Mouse (Mus musculus) left cerebral cortex, postnatal 10 days (tissue): ENCODE data around the gene Kremen1. TPM values are rescaled to one million over a fixed set of nuclear protein-coding genes. Genes with fewer than 3 reads are reported as not detected.
A peak's percentile ranks its signal among the peaks of the same experiment; 100 is the strongest.

Experiments used
- DNase-seq, 2 experiments: peaks; one replicate each; pipeline ENCODE4 v3.0.0; 2021 to 2022; ENCODE audit warnings: low spot score in 2 of 2, mixed read lengths in 1 of 2; ENCODE audit errors: extremely low spot score in 1 of 2
- intact Hi-C: fragments of 180-260 bp; cut with DNase I; formaldehyde crosslinking; loops from one replicate; pipeline ENCODE4 v1.15.1; 2025
- total RNA-seq, 2 experiments: library from RNA; stranded (reverse); gene quantifications; 2 replicates each; pipeline ENCODE4 v1.2.3; 2021

The Kremen1 gene
- total RNA-seq, 2 experiments from 2014 or later, result 9.2 to 9.5 TPM

DNA sequence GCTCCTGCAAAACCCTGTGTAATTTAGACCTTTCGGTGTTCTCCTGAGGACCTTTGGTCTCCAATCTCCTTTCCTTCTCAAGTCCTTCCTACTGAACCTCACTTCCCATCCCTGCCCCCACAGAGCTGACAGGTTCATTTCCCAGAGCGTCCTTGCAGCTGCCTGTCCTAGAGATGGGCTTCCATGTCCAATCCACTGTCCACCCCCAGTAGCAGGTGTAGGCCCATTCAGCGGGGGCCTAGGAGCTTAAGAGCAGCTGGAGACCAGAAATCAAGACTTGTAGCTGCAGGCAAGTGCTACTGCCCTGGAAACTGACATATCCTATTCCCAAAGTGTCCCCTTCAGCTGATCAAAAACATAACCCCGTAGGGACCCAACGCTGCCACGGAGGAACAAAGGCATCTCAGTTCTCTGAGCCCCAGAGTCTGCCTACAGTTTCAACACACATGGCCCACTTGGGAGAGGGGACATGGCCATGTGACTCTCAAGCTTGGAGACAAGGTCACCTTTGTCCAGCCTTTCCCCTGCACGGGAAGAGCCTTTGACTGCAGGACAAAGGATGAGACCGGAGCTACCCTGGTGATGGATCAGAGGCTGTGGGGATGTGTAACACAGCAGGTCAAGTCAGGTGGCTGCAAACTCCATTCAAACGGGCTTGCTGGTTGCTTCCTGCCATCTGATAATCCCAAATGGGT, 72.0 kb downstream of the Kremen1 start:
- intact Hi-C loops, result no loop called here
- no peak for DNase-seq

DNA sequence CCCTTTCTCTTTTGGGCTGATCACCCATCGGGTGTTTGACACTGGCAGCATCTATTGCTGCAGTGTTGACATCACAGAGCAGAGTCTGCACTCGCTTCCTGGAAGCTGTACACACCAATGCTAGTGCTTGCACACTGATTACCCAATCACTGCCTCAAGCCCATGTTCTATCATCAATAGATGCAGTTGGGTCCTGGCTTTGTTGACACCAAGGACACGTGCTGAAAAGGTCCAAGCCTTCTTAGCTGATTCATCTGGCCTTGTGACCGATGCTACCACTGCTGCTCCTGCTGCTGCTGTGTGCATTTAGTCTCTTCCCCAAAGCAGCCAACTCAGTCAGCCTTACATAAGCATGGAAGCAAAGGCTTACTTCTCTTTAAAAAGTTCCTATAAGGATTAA, 73.2 kb downstream of the Kremen1 start:
- DNase-seq, result no peak
- intact Hi-C loops, result no loop called here

DNA sequence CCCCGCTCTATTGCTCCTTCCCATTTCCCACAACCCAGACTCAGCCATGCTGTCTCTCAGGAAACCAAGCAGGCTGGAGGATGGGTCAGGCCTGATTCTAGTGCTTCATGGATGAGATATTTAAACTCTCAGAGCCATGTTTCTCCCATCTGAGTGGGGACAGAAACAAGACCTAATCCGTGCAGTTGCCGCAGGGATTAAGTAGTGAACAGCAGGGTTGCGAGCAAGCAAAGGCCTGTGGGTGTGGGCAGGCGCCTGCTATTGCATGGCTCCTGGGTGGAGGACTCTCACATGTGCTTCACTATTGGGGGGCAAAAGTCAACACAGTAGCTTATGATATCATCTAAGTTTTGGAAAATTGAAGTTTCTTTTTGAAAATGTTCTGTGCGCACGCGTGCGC, 76.5 kb downstream of the Kremen1 start:
- no peak for DNase-seq
- intact Hi-C loops, result no loop called here

DNA sequence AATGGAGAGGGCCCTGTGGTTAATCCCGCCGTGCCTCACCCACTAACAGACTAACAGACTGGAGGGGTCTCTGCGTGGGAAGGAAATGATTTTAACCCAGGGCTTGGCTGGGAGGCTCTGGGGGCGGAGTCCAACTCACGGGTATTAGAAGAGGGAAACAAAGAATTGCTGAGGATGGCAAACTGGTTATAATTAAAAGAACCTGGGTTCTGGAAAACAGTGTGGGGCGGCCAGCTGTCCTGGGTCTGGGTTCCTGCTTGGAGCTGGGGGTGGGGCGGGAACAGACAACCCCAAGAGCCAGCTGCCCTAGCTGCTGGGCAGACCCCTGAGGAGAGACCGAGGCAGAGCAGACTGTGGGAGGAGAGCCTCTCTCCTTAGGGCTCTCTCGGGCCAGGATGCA, 77.1 kb downstream of the Kremen1 start:
- intact Hi-C loops, result no loop called here
- no peak for DNase-seq

DNA sequence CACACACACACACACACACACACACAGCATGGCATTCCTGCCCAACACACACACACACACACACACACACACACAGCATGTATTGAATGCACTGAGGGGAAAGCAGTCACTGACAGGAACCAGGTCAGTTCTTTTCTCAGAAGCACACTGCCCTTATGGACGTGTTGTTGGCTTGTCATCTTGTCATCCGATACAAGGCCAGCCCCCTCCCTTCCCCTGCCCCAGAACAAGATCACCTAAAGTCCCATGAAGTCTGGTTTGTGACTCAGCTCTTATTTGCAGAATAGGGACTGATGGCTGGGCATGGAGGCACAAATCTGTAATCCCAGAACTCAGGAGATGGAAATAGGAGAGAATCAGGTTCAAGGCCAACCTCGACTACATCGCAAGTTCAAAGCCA, 78.5 kb downstream of the Kremen1 start:
- intact Hi-C loops, result no loop called here
- no peak for DNase-seq

DNA sequence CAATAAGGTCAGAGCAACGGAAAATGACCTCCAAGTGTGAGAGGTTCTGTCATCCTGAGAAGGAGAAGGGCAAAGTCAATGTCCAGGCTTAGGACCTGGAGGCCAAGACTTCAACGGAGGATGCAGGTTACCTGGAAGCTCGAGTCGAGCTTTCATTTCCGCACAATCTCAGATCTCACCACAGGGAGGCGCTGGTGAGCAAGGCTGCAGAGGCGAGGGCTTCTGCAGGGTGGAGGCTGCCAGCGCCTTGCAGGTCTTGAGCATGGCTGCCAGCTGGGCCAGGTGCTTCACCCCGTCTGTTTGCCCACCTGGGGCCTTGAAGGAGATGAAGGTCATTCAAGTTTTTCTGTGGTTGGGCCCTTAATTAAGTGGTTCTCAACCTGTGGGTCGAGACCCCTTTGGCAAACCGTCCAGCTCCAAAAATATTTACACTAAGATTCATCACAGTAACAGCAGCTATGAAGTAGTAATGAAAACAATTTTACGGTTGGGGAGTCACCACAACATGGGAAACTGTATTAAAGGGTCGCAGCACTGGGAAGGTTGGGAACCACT, 79.4 kb downstream of the Kremen1 start:
- peak in 1 of 2 experiments; percentile 82 for DNase-seq
- intact Hi-C loops, result no loop called here

DNA sequence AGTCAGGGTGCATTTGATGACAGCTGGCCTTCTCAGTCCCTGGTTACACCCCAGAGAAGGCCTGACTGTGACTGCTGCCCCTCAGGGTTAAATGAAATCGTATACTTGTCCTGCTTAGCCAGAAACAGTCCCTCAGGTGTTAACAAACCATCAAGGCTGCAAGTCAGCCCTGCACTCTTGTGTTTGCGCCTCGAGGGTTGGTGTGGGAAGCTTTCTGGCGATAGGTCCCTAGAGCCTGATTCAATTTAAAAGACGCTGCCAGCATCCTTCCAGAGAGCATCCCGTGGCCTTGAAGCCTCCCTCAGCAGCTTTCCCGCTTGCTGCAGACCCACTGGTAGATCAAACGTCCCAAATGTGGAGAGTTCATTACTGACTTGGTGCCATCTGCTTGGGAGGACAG, 82.0 kb downstream of the Kremen1 start:
- intact Hi-C loops, result loop anchor here (10.0 kb wide), 1 partner anchor 295 kb away; no protein-coding TSS in a partner anchor
- no peak for DNase-seq

DNA sequence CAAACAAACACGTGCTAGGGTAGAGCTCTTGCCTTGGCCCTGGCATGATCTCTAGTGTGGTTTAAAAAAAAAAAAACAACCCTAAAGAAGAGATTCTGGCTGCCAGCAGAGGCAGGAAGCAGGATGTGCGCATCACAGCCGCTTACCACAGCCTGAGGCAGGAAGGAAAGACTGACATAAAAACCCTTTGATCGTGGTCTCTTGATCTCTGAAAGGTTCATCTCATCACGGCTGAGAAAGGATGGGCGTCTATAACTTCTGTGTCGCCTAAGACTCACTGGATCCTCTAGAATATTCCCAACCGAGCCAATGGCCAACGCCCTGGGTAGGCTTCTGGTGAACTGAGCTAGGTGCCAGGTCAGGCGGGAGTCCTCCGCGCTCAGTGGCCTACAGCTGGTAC, 84.2 kb downstream of the Kremen1 start:
- intact Hi-C loops, result loop anchor here (10.0 kb wide), 1 partner anchor 298 kb away; no protein-coding TSS in a partner anchor
- no peak for DNase-seq

DNA sequence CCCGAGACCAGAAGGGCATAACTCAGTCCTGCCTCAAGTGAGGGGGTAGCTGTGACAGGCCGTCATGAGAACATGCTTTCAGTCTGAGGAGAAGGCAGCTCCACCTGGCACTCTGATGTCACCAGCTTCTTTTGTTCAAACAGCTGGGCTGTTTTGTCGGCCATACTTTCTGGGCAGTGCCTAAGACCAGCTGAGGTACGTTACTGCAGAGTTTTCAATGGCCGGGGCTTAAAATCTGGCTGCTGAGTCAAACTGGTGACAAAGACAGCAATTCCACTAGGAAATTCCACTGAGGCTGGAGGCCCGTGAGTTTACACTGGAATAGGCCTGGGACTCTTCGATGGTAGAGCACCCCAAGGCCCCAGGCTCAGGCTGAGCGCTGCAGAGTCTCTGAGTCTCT, 84.7 kb downstream of the Kremen1 start:
- intact Hi-C loops, result loop anchor here (10.0 kb wide), 1 partner anchor 298 kb away; no protein-coding TSS in a partner anchor
- DNase-seq, result no peak

DNA sequence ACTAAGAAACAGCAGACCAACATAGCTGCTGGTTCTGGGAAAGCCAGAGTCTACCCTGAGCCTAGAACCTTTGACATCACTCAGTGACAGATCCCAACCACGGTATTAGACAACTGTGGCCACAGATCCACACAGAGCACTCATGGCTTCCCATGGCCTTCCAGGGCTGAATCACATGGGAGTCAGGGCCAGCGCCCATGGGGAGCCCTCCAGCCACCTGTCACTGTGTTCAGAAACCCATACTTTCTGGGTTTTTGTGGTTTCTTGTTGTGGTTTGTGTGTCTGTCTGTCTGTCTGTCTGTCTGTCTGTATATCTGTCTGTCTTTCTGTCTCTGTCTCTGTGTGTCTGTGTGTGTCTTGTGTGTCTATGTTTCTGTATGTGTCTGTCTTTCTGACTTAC, 85.5 kb downstream of the Kremen1 start:
- intact Hi-C loops, result loop anchor here (10.0 kb wide), 1 partner anchor 299 kb away; no protein-coding TSS in a partner anchor
- no peak for DNase-seq

DNA sequence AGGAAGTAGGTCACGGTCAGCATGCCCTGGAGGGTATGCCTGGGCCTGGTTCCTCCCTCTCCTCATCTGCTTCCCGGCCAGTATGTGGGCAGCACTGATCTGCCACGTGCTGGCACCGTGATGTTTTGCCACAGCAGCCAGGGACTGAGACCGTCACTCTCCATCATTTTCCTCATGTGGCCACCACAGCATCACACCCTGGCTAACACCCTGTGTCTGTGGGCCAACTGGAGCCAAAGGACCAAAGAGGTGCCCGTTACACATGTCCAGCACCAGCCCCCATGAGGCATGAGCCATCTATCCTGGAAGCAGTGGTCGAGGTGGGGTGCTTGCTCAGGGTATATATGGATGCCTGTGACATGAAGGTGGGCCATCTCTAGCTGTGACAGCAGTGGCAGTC, 86.2 kb downstream of the Kremen1 start:
- no peak for DNase-seq
- intact Hi-C loops, result loop anchor here (10.0 kb wide), 1 partner anchor 300 kb away; no protein-coding TSS in a partner anchor

DNA sequence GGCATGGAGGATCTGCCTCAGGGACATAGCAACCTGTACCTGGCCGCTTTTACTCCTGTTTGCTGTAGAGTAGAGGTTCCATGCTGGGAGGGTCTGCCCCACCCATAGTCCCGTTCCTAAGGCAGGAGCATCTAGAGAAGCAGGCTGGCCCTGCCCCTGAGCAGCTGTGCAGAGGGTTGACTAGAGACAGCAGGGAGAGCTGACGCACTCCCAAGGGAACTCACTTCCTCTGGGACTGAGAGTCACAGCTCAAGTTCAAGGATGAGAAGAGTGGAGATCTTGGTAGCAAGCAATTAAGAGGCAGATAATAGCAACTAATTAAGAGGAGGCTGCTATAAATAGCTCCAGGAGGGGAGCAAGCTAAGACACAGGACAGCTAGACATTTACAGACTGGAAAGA, 88.5 kb downstream of the Kremen1 start:
- no peak for DNase-seq
- intact Hi-C loops, result loop anchor here (10.0 kb wide), 1 partner anchor 302 kb away; no protein-coding TSS in a partner anchor

DNA sequence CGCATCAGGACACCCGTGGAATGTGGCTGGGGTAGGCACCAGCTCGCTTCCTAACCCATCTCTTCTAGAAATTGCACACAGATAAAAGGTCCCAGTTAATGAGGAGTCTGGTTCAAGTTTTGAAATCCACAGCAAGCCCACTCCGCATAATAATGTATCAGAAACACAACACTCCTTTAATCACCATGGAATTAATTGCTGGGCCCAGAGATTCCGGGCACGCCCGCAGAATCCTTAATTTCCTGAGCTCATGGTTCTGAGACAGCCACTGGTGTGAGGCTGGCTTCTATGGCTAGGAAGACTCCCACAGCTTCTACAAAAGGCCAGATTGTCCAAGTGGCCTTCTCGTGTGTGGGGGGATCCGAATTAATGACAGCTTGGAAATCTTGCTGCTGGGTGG, 94.0 kb downstream of the Kremen1 start:
- intact Hi-C loops, result no loop called here
- DNase-seq, result peak in 1 of 2 experiments; percentile 69

DNA sequence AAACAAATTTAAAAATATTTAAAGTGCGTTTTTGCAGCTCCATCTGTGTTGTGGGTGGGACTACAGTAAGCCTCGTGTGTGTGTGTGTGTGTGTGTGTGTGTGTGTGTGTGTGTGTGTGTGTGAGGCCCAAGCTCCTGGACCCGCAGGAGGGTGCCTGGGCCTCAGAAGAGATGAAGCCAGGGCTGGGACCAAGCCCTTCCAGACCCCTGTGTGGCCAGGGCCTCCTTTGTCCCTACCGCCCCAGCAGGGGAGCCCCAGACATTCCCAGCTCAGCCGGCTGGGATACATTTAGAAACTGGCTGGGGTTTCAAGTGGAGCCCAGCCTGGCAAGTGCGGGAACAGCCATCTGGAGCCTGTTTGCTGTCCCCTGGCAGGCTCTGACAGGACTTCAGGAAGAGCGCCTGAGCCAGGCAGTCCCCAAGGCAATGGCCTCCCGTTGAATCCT, 95.9 kb downstream of the Kremen1 start:
- DNase-seq, result peak; percentile 82 to 84
- intact Hi-C loops, result no loop called here

DNA sequence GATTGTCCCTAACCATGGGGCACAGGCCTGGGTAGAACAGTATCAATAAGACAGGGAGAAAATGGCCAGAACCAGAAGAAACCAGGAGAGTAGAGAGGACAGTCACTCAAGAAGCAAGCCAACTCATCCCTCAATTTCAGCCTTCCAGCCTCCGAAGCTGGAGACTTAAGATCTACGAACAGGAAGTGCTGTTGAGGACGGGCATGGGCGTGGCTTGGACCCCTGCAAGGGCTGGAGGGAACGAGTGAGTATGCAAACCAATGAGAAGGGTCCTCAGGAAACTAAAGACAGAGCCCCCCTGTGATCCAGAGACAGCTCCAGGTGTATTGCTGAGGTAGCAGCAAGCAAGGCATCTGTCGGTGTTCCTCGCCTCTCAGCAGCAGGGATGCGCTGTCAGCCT, 97.0 kb downstream of the Kremen1 start:
- no peak for DNase-seq
- intact Hi-C loops, result no loop called here

DNA sequence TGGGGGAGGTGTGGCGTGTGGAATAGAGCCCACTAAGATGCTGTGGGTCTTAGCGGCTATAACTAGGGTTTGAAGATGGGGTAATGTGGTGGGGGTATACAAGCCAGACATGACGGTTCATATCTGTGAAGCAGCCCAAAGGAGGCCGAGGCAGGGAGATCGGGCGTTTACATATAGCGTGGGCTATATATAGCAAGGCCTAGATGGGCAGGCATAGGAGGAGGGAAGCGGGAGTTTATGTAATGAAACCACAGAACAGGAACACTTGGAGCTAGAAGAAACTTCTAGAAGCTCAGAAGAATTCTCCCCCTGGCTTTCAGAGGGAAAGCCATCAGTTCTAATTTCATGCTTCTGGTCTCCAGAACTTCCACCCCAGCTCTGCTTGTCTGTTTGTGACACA, 97.9 kb downstream of the Kremen1 start:
- intact Hi-C loops, result no loop called here
- DNase-seq, result no peak

DNA sequence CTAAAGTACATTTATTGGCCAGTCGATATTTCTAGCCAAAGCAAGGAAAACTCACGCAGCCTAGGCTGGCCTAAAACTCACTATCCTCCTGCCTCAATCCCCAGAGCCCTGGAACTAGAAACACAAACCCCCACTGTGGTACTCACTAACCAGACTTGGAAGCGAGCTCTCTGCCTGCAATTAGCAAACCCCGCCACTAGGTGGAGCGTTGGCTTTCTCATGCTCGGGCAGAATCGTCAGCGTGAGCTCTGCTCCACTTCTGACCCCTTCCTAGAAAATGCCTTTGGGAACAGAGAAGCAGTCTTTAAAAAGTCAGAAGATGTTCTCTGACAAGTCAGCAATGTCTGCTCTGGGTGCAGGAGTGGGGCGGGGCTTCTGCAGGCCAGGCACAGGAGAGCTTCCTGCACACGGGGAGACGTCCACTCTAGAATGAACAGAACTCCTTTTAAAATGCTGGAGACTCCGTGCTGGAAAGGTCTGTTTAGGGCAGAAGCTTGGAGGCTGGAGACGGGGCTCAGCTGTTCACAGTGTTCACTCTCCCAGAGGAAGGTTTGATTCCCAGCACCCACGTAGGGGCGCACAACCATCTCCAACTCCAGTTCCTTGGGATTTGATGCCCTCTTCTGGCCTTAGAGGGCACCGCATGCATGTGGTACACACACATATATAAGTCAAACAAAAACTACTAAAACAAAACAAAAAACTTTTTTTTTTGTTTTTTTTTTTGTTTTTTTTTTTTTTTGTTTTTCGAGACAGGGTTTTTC, 100.5 kb downstream of the Kremen1 start:
- intact Hi-C loops, result no loop called here
- no peak for DNase-seq

DNA sequence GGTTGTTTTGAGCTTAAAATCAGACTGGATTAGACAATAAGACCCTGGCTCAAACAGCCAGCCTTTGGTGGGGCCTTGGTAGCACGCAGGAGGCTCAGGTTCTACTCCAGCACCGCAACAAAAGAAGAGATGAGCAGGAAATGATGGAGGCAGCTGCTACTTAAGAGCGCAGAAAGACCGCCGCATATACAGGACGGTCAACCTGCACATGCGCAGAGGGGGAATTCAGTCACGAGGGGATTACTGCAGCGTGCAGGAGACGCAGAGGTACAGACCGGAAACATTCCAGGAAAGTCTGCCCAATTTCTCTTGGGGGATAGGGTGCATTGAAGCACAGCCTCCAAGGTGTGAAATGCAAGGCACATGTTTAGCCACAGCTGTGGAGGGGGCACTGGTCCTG, 103.3 kb downstream of the Kremen1 start:
- no peak for DNase-seq
- intact Hi-C loops, result no loop called here

DNA sequence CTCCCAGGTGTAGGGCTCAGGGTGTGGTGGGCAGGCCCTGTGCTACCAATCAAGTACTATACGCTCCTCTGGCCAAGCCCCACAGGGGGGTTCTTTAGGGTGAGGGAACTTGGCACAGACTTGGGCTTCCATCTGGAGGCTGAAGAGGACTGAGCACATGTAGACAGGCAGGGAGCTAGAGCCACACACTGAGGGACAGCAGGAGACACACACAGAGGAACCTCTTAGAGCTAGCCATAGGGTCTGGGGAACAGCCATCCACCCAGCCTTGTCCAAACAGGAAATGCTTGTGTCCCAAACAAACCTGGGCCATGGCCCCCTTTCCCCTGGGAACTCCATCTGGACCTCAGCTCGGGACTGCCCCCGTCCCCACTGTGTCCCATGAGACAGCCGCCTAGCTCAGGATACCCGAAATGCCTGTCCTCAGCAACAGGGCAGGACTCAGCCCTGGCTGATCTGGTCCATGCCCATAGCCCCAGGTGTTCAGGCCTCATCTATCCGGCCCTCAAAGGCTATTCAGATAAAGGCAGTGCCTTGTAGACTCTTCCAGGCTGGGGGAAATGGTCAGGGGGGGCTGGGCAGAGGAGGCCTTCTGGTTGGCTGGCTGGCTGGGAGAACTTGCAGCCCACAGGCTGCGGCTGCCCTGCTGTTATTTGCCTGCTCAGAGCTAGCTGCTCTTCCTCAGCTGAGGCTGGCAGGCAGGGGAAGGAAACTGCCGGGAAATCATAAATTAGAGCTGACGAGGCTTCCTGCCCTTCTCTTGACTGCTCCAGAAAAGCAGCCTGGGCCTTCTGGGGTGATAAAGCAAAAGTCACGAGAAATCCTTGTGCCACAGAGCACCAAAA, 106.2 kb downstream of the Kremen1 start:
- DNase-seq, result peak in 1 of 2 experiments; percentile 70
- intact Hi-C loops, result no loop called here
